Mouse (Mus musculus) thymus, adult 2 months (tissue): ENCODE measurements around the gene Ube2d2b.

Source experiments
- CTCF ChIP-seq: fragments of 200-500 bp; IDR thresholded peaks from 2 replicates; pipeline ENCODE4 v1.5.1; 2012; ENCODE audit warnings: mild to moderate bottlenecking, control low read depth, low read length, moderate library complexity, borderline replicate concordance; ENCODE audit not compliant: control insufficient read depth, poor library complexity, insufficient read depth; ENCODE audit errors: extremely low read depth
- POLR2A ChIP-seq: fragments of 200-500 bp; IDR thresholded peaks from 2 replicates; pipeline ENCODE4 v1.6.1; 2012; ENCODE audit warnings: mild to moderate bottlenecking, low read length, control low read depth, moderate library complexity; ENCODE audit not compliant: control insufficient read depth, poor library complexity, insufficient read depth; ENCODE audit errors: extremely low read depth

GRCm38 (mm10) chr5:107801234-107801633, 28.7 kb upstream of the Ube2d2b start:
- no peak for TF ChIP-seq CTCF
- no peak for TF ChIP-seq POLR2A
